8 mouse cellular contexts compared by ENCODE assay signal in genomic region chr9:106421033-106421864, GRCm38 (mm10). TPM values are rescaled to one million over a fixed set of nuclear protein-coding genes. Genes with fewer than 3 reads are reported as not detected.
DNase-seq lines count a peak whose midpoint lies in the region; ATAC-seq lines count a peak whose summit lies in the region.

No protein-coding gene starts in this region.

- peaks cover 41% of the 10 kb centered on the region for H3K4me1 ChIP-seq in heart, embryonic 12.5 days (replicated peaks)
- 0 out of 2 replicates have a peak, but pooled peaks cover 3% of the 10 kb centered on the region for H3K4me1 ChIP-seq in brown adipose tissue, adult 24 weeks (ENCODE audit: control insufficient read depth, insufficient read depth, insufficient read length, low read length)
- H3K4me1 ChIP-seq in hindbrain, embryonic 11.5 days (replicated peaks; ENCODE audit: control insufficient read depth, insufficient read depth, low read length) = peaks cover 17% of the 10 kb centered on the region

- 0 out of 2 replicates have a peak overlapping the region, but pooled peaks have one; percentile 2 for H3K9ac ChIP-seq in heart, embryonic 12.5 days
- no peak overlapping the region for H3K9ac ChIP-seq in hindbrain, embryonic 11.5 days (ENCODE audit: low read depth, low read length)

- H3K36me3 ChIP-seq in heart, embryonic 12.5 days = no peaks in the 10 kb centered on the region
- H3K36me3 ChIP-seq in hindbrain, embryonic 11.5 days (ENCODE audit: control insufficient read depth, insufficient read depth, low read length) = no peaks in the 10 kb centered on the region

- intact Hi-C loops in heart, postnatal 25 days (cut with DNase I) = loop anchor here (1.0 kb wide), 3 partner anchors 70 to 132 kb away; no protein-coding TSS in a partner anchor

- DNase-seq in heart, postnatal 25 days (ENCODE audit: low spot score) = no peak
- no peak for DNase-seq in hindbrain, embryonic 11.5 days (ENCODE audit: low spot score)
- no peak for DNase-seq in cerebellum, adult 8-10 months
- DNase-seq in urinary bladder, postnatal 36 days (ENCODE audit: low spot score in 2 of 2) = no peak
- DNase-seq in thymus, postnatal 25 days = no peak

- H3K4me2 ChIP-seq in heart, embryonic 12.5 days = peak overlapping the region; percentile 42
- peak overlapping the region; percentile 21; the same call in 1 of the 2 replicates for H3K4me2 ChIP-seq in hindbrain, embryonic 11.5 days (replicated peaks; ENCODE audit: low read depth, low read length)

- no peak overlapping the region for H3K27ac ChIP-seq in heart, embryonic 12.5 days (ENCODE audit: poor library complexity, severe bottlenecking)
- no peak overlapping the region for H3K27ac ChIP-seq in brown adipose tissue, adult 24 weeks (replicated peaks; ENCODE audit: low read depth, low read length)
- H3K27ac ChIP-seq in hindbrain, embryonic 11.5 days (ENCODE audit: low read depth, low read length) = peak overlapping the region; percentile 48

- H3K4me3 ChIP-seq in heart, embryonic 12.5 days = no peak overlapping the region
- peak overlapping the region; percentile 44 for H3K4me3 ChIP-seq in brown adipose tissue, adult 24 weeks (ENCODE audit: insufficient read depth, low read depth, low read length)
- no peak overlapping the region; the same call in 1 of the 2 replicates for H3K4me3 ChIP-seq in hindbrain, embryonic 11.5 days (ENCODE audit: low read depth, low read length)

- 16% methylated on average over 17 of the region's 18 CpGs for WGBS in heart, embryonic 12.5 days
- 5% methylated on average over 18 of the region's 18 CpGs for WGBS in hindbrain, embryonic 11.5 days

- 0 out of 2 replicates have a peak, but pooled peaks cover 6% of the 10 kb centered on the region for H3K27me3 ChIP-seq in heart, embryonic 12.5 days (replicated peaks)
- no peaks in the 10 kb centered on the region for H3K27me3 ChIP-seq in hindbrain, embryonic 11.5 days (ENCODE audit: control insufficient read depth, insufficient read depth, low read length)

- ATAC-seq in heart, embryonic 12.5 days (ENCODE audit: insufficient number of reproducible peaks, low FRiP score) = no peak
- ATAC-seq in hindbrain, embryonic 11.5 days (ENCODE audit: low FRiP score) = peak; percentile 48; the same call in 1 of the 2 replicates
- ATAC-seq in megakaryocyte, adult 5-6 weeks (ENCODE audit: poor library complexity, severe bottlenecking) = 0 out of 2 replicates have a peak, but pooled peaks have one; percentile 10

- no peaks in the 10 kb centered on the region for H3K9me3 ChIP-seq in heart, embryonic 12.5 days (replicated peaks)
- no peaks in the 10 kb centered on the region for H3K9me3 ChIP-seq in hindbrain, embryonic 11.5 days (ENCODE audit: control insufficient read depth, low read length)

RNA-seq across cellular contexts. Expression of gene Rpl29, which starts 8.0 kb away (rescaled TPM):
- polyA plus RNA-seq in heart, embryonic 12.5 days (2016; fragmentation: Nextera tagmentation; extraction: Ambion mirVana) = 608 and 648 TPM in 2 replicates
- 100 to 1,000 TPM; 296 to 309 TPM for total RNA-seq in heart, postnatal 25 days (2021)
- 143 and 152 TPM in 2 replicates for polyA plus RNA-seq in brown adipose tissue, adult 24 weeks (2012; ENCODE audit: insufficient read depth, insufficient read length, missing spikeins)
- polyA plus RNA-seq in hindbrain, embryonic 11.5 days (2014; fragmentation: Nextera tagmentation; extraction: Ambion mirVana) = 882 and 903 TPM in 2 replicates
- 1,974 and 2,078 TPM in 2 replicates for total RNA-seq in megakaryocyte, adult 5-6 weeks (2015)
- 1,150 and 1,200 TPM in 2 replicates for total RNA-seq in megakaryocyte, adult 5-6 weeks (2017)

RNA-seq across cellular contexts. Expression of gene Acy1, which starts 16.9 kb away (rescaled TPM):
- 26.9 and 27.1 TPM in 2 replicates for polyA plus RNA-seq in heart, embryonic 12.5 days (2016; fragmentation: Nextera tagmentation; extraction: Ambion mirVana)
- 10 to 100 TPM; 22.4 to 28.6 TPM for total RNA-seq in heart, postnatal 25 days (2021)
- 3.6 and 6.1 TPM in 2 replicates for polyA plus RNA-seq in brown adipose tissue, adult 24 weeks (2012; ENCODE audit: insufficient read depth, insufficient read length, missing spikeins)
- polyA plus RNA-seq in hindbrain, embryonic 11.5 days (2014; fragmentation: Nextera tagmentation; extraction: Ambion mirVana) = 26.4 and 30.3 TPM in 2 replicates
- total RNA-seq in megakaryocyte, adult 5-6 weeks (2015) = 1.4 and 4.8 TPM in 2 replicates
- total RNA-seq in megakaryocyte, adult 5-6 weeks (2017) = 3.5 and 4.8 TPM in 2 replicates

RNA-seq across cellular contexts. Expression of gene Abhd14b, which starts 26.0 kb away (rescaled TPM):
- polyA plus RNA-seq in heart, embryonic 12.5 days (2016; fragmentation: Nextera tagmentation; extraction: Ambion mirVana) = 4.8 and 5.1 TPM in 2 replicates
- 1 to 10 TPM; 6.3 to 6.7 TPM for total RNA-seq in heart, postnatal 25 days (2021)
- 21.5 and 26.4 TPM in 2 replicates for polyA plus RNA-seq in brown adipose tissue, adult 24 weeks (2012; ENCODE audit: insufficient read depth, insufficient read length, missing spikeins)
- polyA plus RNA-seq in hindbrain, embryonic 11.5 days (2014; fragmentation: Nextera tagmentation; extraction: Ambion mirVana) = 4.2 and 6.0 TPM in 2 replicates
- 7.7 and 8.2 TPM in 2 replicates for total RNA-seq in megakaryocyte, adult 5-6 weeks (2015)
- total RNA-seq in megakaryocyte, adult 5-6 weeks (2017) = 2.9 and 3.2 TPM in 2 replicates

RNA-seq across cellular contexts. Expression of gene Abhd14a, which starts 26.2 kb away (rescaled TPM):
- polyA plus RNA-seq in heart, embryonic 12.5 days (2016; fragmentation: Nextera tagmentation; extraction: Ambion mirVana) = 39.7 and 44.4 TPM in 2 replicates
- 10 to 100 TPM; 20.2 to 21.3 TPM for total RNA-seq in heart, postnatal 25 days (2021)
- polyA plus RNA-seq in brown adipose tissue, adult 24 weeks (2012; ENCODE audit: insufficient read depth, insufficient read length, missing spikeins) = 12.8 and 12.9 TPM in 2 replicates
- 31.2 and 34.7 TPM in 2 replicates for polyA plus RNA-seq in hindbrain, embryonic 11.5 days (2014; fragmentation: Nextera tagmentation; extraction: Ambion mirVana)
- 3.2 and 3.9 TPM in 2 replicates for total RNA-seq in megakaryocyte, adult 5-6 weeks (2015)
- 2.2 and 4.2 TPM in 2 replicates for total RNA-seq in megakaryocyte, adult 5-6 weeks (2017)

RNA-seq across cellular contexts. Expression of gene Pcbp4, which starts 31.8 kb away (rescaled TPM):
- 96.9 and 109 TPM in 2 replicates for polyA plus RNA-seq in heart, embryonic 12.5 days (2016; fragmentation: Nextera tagmentation; extraction: Ambion mirVana)
- total RNA-seq in heart, postnatal 25 days (2021) = 10 to 100 TPM; 70.7 to 81.8 TPM
- 12.8 and 14.5 TPM in 2 replicates for polyA plus RNA-seq in brown adipose tissue, adult 24 weeks (2012; ENCODE audit: insufficient read depth, insufficient read length, missing spikeins)
- polyA plus RNA-seq in hindbrain, embryonic 11.5 days (2014; fragmentation: Nextera tagmentation; extraction: Ambion mirVana) = 222 and 249 TPM in 2 replicates
- 1.5 and 2.9 TPM in 2 replicates for total RNA-seq in megakaryocyte, adult 5-6 weeks (2015)
- 2.4 and 4.0 TPM in 2 replicates for total RNA-seq in megakaryocyte, adult 5-6 weeks (2017)
